Mouse (Mus musculus) heart, embryonic 10.5 days (tissue): ENCODE measurements at regions not wholly inside any gene's neighbourhood (a gene's known extent, or its start where the extent isn't known, plus 50 kb on each side); places are given as distances from the start of the nearest gene placed in this dataset.

ENCODE experiments used
- DNase-seq: peaks from one replicate; pipeline ENCODE4 v3.0.0-alpha.2; 2017; ENCODE audit warnings: low spot score
- H3K27ac ChIP-seq: fragments of 300-500 bp; sonication (generic); 2 replicates; pipeline ENCODE4 v1.5.1; 2016; ENCODE audit warnings: mild to moderate bottlenecking
- H3K27me3 ChIP-seq: fragments of 300-500 bp; sonication (generic); 2 replicates; pipeline ENCODE4 v1.6.1; 2016; ENCODE audit warnings: mild to moderate bottlenecking; ENCODE audit not compliant: poor library complexity, insufficient read depth, severe bottlenecking
- H3K36me3 ChIP-seq: fragments of 300-500 bp; sonication (generic); 2 replicates; pipeline ENCODE4 v1.6.1; 2016; ENCODE audit warnings: mild to moderate bottlenecking, moderate library complexity
- H3K4me1 ChIP-seq: fragments of 300-500 bp; sonication (generic); 2 replicates; pipeline ENCODE4 v1.6.1; 2016; ENCODE audit warnings: mild to moderate bottlenecking
- H3K4me3 ChIP-seq: fragments of 300-500 bp; sonication (generic); 2 replicates; pipeline ENCODE4 v1.5.1; 2016; ENCODE audit warnings: mild to moderate bottlenecking, moderate library complexity
- H3K9me3 ChIP-seq: fragments of 300-500 bp; sonication (generic); 2 replicates; pipeline ENCODE4 v1.6.1; 2016; ENCODE audit warnings: mild to moderate bottlenecking, moderate library complexity
- WGBS: fragments of 180-500 bp; shearing (Covaris S2); methylation state at CpG from one replicate; pipeline ENCODE4 v1.1.7; 2016; 5-methylcytosine and 5-hydroxymethylcytosine counted together

DNA sequence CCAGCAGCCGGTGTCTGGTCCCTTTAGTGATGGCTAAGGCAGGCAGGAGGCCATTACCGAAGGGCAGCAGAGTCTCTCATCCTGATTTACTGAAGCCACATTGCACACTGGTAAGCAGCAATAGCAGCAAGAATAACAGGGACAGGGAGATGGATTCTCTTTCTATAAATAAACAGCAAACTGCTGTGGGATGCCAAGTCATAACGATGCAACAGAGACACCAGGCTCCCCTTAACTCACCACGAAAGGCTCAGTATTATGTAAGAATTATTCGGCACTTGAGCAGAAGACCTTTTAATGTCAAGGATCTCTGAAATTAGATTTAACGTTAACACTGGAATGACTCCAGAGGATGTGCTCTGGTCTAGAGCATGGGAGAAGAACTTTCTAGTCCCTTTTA is 202.1 kb downstream of the Ddx10 start:
- H3K27me3 ChIP-seq, result no peaks in the 10 kb centered on the region
- H3K27ac ChIP-seq, result no peak overlapping the region
- no peak for DNase-seq
- no peaks in the 10 kb centered on the region for H3K36me3 ChIP-seq
- no peak overlapping the region for H3K4me3 ChIP-seq
- H3K9me3 ChIP-seq, result no peaks in the 10 kb centered on the region
- WGBS, result 84% methylated on average over 6 of the region's 6 CpGs
- no peaks in the 10 kb centered on the region for H3K4me1 ChIP-seq

DNA sequence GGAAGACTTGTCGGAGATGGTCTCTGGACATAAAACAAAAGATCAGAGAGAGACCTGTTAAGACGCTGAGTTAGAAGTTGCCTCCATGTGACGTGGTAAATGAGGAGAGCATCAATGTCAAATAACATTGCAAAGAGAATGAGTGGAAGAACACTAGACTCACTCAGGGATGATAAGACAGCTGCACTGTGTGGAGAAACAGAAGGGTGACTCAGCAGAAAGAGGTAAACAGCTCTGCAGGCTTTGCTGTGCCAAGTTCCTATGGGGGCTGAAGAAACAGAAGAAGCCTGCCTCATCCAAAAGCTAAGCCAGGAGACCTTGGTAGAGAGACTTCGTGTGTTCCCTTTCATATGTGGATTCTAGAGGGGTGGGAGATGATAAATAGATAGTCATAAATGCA is 214.1 kb downstream of the Ddx10 start:
- no peak overlapping the region for H3K4me3 ChIP-seq
- no peak overlapping the region for H3K27ac ChIP-seq
- no peaks in the 10 kb centered on the region for H3K36me3 ChIP-seq
- no peak for DNase-seq
- WGBS, result 75% methylated on average over 4 of the region's 4 CpGs
- H3K9me3 ChIP-seq, result no peaks in the 10 kb centered on the region
- H3K4me1 ChIP-seq, result no peaks in the 10 kb centered on the region
- H3K27me3 ChIP-seq, result no peaks in the 10 kb centered on the region

DNA sequence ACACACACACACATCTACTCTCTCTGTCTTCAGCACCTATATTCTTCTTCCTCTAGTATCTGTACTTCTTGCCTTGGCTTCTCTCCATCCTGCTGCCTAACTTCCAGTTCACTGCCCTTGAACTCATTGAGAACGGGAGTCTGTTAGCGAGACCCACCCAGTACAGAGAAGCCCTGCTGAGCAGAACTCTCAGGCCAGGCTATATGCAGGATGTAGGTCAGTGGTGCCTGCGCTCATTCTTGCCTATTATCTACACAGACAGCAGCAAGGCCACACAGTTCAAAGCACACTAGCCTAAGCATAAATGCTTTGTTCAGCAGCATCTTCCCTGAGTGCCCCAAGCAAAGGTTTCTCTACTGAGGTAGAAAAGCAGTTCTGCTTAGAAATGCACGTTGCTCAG is 225.8 kb downstream of the Ddx10 start:
- H3K4me3 ChIP-seq, result no peak overlapping the region
- no peaks in the 10 kb centered on the region for H3K27me3 ChIP-seq
- no peak overlapping the region for H3K27ac ChIP-seq
- H3K9me3 ChIP-seq, result no peaks in the 10 kb centered on the region
- H3K36me3 ChIP-seq, result no peaks in the 10 kb centered on the region
- WGBS, result 80% methylated on average over 4 of the region's 4 CpGs
- DNase-seq, result no peak
- no peaks in the 10 kb centered on the region for H3K4me1 ChIP-seq

DNA sequence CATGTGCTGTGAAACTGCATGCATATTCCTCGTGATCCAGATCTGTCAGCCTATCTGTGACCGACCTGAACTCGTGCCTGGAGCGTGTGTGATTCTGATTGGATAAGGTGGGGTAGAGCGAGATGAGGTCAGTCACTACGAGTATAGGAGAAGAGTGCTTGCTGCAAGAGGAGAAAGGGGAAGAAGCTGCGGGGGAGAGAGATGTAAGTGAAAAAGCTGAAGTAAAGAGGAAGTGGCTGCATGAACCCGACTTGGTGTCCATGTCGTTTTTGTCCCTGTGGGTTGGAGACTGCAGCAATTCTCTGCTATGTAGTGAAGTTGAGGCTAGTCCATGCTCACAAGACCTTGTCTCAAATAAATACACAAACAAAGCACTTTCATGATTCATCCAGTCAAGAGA is 237.1 kb downstream of the Ddx10 start:
- Histone ChIP-seq H3K4me1 (no peaks in the 10 kb centered on the region), H3K36me3 (no peaks in the 10 kb centered on the region), H3K27me3 (no peaks in the 10 kb centered on the region), H3K9me3 (no peaks in the 10 kb centered on the region), H3K27ac (no peak overlapping the region), H3K4me3 (no peak overlapping the region)
- WGBS, result 82% methylated on average over 9 of the region's 9 CpGs
- DNase-seq, result no peak

DNA sequence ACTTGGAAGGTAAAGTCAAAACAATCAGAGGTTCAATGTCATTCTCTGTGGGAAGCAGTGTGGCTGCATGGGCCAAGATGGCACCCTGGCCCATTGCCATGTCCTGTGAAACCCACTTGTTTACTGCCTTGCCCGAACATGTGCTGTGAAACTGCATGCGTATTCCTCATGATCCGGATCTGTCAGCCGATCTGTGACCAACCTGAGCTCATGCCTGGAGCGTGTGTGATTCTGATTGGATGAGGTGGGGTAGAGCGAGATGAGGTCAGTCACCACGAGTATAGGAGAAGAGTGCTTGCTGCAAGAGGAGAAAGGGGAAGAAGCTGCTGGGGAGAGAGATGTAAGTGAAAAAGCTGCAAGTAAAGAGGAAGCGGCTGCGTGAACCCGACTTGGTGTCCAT is 240.5 kb downstream of the Ddx10 start:
- no peaks in the 10 kb centered on the region for H3K4me1 ChIP-seq
- H3K9me3 ChIP-seq, result no peaks in the 10 kb centered on the region
- no peak overlapping the region for H3K4me3 ChIP-seq
- no peak for DNase-seq
- H3K27me3 ChIP-seq, result no peaks in the 10 kb centered on the region
- WGBS, result 87% methylated on average over 10 of the region's 10 CpGs
- H3K27ac ChIP-seq, result no peak overlapping the region
- H3K36me3 ChIP-seq, result no peaks in the 10 kb centered on the region

DNA sequence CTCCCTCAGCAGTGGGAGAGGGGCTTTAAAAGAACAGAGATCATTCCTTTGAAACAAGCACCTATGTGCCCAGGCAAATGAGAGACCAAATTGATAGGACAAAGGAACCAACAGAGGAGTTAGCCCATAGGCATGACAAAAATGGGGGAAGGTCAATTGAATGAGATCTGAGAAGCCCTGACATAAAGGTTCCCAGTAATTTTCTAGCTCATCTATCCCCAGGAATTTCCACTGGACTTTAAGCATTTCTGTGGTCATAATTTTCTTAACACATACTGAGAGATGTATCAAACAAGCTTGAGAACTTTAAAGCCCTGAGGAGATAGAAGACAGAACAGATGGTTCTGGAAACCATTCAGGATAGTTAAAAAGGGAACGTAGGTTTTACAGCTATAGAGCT is 241.8 kb downstream of the Ddx10 start:
- H3K36me3 ChIP-seq, result no peaks in the 10 kb centered on the region
- H3K4me3 ChIP-seq, result no peak overlapping the region
- WGBS, result 71% methylated on average over 1 of the region's 1 CpGs
- no peaks in the 10 kb centered on the region for H3K27me3 ChIP-seq
- no peak overlapping the region for H3K27ac ChIP-seq
- DNase-seq, result no peak
- H3K4me1 ChIP-seq, result no peaks in the 10 kb centered on the region
- no peaks in the 10 kb centered on the region for H3K9me3 ChIP-seq

DNA sequence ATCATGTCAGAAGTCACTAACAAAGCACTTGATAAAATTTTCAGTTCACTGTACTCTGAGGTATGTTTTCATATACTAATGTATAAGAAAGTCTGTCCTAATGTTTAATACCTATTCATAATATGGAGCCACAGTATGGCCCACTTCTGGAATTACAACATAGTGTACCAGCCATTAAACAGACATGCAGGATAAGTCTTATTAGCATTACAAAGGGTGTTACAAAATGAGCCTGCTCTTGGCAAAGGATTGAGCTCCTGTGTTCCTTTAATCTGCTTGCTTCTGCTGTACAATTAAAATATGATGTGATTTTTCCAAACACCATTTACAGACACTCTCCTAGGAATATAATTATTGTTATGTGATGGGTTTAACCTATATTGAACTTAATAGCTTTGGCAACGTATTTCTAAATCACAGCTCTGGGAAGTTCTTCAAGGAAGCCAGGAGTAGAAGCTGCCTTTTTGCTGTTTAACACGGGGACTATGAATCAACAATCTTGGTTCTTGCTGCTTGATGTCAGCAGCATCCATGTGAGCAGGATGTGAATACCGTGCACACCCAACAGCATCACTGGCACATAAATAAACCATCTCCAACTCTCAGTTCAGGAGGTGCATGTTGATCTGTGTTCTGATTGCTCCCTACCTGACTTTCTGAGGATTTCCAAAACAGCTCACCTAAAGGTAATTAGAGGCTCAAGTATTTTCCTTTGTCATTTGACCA is 243.4 kb downstream of the Ddx10 start:
- 64% methylated on average over 3 of the region's 3 CpGs for WGBS
- Histone ChIP-seq H3K27me3 (no peaks in the 10 kb centered on the region), H3K4me1 (no peaks in the 10 kb centered on the region), H3K27ac (no peak overlapping the region), H3K36me3 (no peaks in the 10 kb centered on the region), H3K9me3 (no peaks in the 10 kb centered on the region), H3K4me3 (no peak overlapping the region)
- no peak for DNase-seq

DNA sequence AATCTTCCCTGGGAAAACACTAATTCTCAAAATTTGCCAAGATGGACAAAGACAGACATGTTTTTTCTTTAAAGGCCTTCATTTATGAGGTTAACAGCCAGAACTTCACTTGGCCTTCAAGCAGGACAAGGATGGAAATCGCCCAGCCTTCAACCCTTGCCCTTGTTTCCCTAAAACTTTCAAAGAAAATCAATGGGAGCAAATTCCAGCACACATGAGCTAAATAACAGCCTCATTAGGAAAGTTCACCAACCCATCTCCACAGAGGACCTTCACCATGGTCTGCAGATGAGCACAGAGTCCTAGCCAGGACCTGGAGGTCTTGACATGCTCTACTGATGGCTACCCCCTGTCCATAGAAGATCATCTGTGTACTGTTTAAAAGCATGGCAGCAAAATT is 271.8 kb downstream of the Ddx10 start:
- H3K9me3 ChIP-seq, result no peaks in the 10 kb centered on the region
- no peaks in the 10 kb centered on the region for H3K27me3 ChIP-seq
- no peaks in the 10 kb centered on the region for H3K36me3 ChIP-seq
- WGBS, result 75% methylated on average over 1 of the region's 1 CpGs
- H3K4me3 ChIP-seq, result no peak overlapping the region
- no peak overlapping the region for H3K27ac ChIP-seq
- H3K4me1 ChIP-seq, result no peaks in the 10 kb centered on the region
- no peak for DNase-seq

DNA sequence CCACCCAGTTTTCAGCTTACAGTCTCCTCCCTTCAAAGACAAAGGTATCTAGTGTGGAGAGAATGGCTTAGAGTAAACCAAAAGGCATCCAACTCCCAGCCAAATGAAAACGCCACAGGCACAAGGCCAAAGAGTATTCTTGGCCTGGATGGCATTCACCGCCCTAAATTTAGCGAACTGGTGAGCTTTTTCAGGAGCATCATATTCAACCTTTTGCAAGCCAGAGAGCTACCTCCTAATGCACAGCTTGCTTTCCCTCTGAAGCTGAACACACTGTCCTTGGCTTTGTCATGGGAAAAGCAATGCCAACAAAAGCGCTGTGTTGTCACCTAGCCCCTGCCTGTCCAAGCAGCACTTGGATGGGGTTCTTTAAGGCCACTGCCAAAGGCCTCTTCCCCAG is 282.2 kb downstream of the Ddx10 start:
- H3K36me3 ChIP-seq, result no peaks in the 10 kb centered on the region
- no peaks in the 10 kb centered on the region for H3K27me3 ChIP-seq
- H3K9me3 ChIP-seq, result no peaks in the 10 kb centered on the region
- 86% methylated on average over 4 of the region's 4 CpGs for WGBS
- DNase-seq, result no peak
- no peak overlapping the region for H3K27ac ChIP-seq
- no peak overlapping the region for H3K4me3 ChIP-seq
- no peaks in the 10 kb centered on the region for H3K4me1 ChIP-seq

DNA sequence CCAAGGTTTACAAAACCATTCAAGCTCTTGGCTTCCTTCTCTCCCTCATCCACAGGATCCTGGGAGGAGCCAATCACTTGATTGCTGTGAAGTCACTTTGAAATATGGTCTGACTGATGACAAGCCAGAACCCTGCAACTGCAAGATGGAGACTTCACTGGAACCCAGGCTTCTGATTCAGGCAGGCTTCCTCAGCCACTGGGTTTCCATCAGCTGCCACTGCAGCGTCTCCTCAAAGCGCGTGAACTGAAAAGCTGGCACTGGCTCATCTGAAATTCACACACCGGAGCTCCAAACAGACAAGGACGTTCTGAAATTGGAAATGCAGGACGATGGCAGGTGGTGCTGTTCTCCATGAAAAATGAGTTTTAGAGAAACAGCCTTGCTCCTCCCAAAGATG is 280.1 kb upstream of the AI593442 start:
- Histone ChIP-seq H3K27me3 (no peaks in the 10 kb centered on the region), H3K27ac (no peak overlapping the region), H3K4me3 (no peak overlapping the region), H3K4me1 (no peaks in the 10 kb centered on the region), H3K36me3 (no peaks in the 10 kb centered on the region), H3K9me3 (no peaks in the 10 kb centered on the region)
- no peak for DNase-seq
- WGBS, result 80% methylated on average over 6 of the region's 6 CpGs

DNA sequence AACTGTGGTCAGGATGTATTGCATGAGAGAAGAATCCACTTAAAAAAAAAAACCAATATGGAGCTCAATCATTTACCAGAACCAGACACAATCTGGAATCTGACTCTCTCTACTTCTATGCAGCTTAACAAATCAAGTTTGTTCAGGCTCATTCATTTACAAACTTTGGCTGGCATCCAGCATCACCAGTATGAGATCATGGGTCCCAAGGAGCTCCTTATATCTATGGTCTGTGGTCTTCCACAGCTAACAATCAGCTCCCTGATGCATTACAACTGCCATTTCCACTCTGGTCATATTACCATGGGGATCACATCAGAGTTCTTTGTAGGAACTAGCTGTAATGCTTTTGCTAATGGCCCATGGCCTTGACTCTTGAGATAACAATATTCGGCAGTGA is 277.7 kb upstream of the AI593442 start:
- H3K27me3 ChIP-seq, result no peaks in the 10 kb centered on the region
- no peaks in the 10 kb centered on the region for H3K9me3 ChIP-seq
- no peak overlapping the region for H3K27ac ChIP-seq
- no peaks in the 10 kb centered on the region for H3K4me1 ChIP-seq
- no peak overlapping the region for H3K4me3 ChIP-seq
- 47% methylated on average over 1 of the region's 1 CpGs for WGBS
- DNase-seq, result no peak
- H3K36me3 ChIP-seq, result no peaks in the 10 kb centered on the region

DNA sequence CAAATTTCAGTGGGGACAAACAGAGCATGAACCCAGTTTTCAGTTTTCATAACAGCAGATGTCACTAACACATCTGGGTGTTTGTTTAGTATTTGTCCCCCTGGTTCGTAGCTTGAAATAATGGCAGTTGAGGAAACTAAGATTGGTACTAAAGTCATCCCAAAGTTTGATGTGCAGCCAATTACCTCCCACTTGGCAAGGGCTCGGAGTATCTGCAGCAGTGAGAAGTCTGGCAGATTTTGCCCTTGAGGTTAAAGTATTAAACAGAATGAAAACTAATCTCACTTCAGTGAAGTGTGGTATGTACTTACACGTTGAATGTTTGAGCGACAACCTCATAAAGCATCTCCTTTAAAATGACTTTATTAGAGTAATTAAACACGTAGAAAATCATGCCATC is 264.5 kb upstream of the AI593442 start:
- no peak for DNase-seq
- Histone ChIP-seq H3K4me3 (no peak overlapping the region), H3K36me3 (no peaks in the 10 kb centered on the region), H3K27me3 (no peaks in the 10 kb centered on the region), H3K9me3 (no peaks in the 10 kb centered on the region), H3K27ac (no peak overlapping the region), H3K4me1 (peaks cover 7% of the 10 kb centered on the region; the same call in 1 of the 2 replicates)
- WGBS, result 81% methylated on average over 5 of the region's 5 CpGs

DNA sequence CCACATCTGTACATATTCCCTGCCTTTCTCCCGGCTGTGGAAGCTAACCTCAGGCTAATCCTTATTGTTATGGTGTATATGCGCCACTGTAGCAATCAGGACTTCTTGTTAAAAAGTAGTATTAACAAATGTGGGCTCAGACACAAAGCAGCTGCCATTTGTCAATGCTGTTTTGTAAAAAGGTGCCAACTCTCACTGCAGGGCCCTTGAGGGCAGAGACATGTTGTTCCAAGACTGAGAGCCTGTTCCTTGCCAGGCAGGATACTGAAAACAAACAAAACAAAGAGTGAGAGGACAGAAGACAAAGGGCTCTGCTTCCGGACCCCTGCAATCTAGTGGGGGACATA is 262.0 kb upstream of the AI593442 start:
- H3K27me3 ChIP-seq, result no peaks in the 10 kb centered on the region
- H3K27ac ChIP-seq, result 0 out of 2 replicates have a peak overlapping the region, but pooled peaks have one; percentile 2
- H3K4me1 ChIP-seq, result peaks cover 7% of the 10 kb centered on the region; the same call in 1 of the 2 replicates
- no peak for DNase-seq
- H3K36me3 ChIP-seq, result no peaks in the 10 kb centered on the region
- WGBS, result 57% methylated on average over 3 of the region's 3 CpGs
- no peaks in the 10 kb centered on the region for H3K9me3 ChIP-seq
- H3K4me3 ChIP-seq, result no peak overlapping the region

DNA sequence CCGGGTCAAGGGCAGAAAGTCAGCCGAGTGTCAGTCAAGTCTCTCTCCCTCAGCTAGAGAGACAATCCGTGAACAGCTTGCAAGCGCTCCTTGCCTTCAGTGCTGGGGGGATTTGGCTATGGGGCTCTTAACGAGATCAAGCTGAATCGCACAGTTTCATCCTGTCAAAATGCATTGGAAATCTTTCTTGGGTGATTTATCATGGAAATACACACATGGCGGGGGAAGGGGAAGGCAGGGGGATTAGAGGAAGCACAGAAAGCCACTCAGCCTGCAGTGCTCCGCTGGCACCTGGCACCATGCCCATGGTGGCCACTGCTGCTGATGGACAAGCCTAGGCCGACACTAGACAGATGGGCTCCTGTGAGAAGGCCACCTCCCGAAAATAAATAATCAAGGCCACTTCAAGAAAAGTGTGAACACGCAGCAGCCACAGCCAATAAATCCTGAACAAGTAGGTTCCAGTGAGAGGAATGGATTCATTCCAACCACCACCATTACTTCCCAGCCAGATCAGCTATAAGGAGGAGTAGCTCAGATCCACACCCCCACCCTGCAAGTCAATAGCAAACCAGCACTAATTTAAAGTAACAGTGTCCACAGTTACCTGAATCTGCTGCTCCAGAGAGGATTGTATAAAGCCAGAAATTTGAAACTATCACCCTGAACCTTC is 261.5 kb upstream of the AI593442 start:
- Histone ChIP-seq H3K27ac (no peak overlapping the region), H3K36me3 (no peaks in the 10 kb centered on the region), H3K27me3 (no peaks in the 10 kb centered on the region), H3K4me1 (peaks cover 7% of the 10 kb centered on the region; the same call in 1 of the 2 replicates), H3K9me3 (no peaks in the 10 kb centered on the region), H3K4me3 (no peak overlapping the region)
- no peak for DNase-seq
- 44% methylated on average over 11 of the region's 11 CpGs for WGBS
